Mouse (Mus musculus): Measurements from ENCODE around the gene Gm44511.
"Not testable (repeated sequence)": the region's sequence is repeated elsewhere in the genome, so short reads cannot be mapped to it uniquely, and the experiment has no call there.

DNA sequence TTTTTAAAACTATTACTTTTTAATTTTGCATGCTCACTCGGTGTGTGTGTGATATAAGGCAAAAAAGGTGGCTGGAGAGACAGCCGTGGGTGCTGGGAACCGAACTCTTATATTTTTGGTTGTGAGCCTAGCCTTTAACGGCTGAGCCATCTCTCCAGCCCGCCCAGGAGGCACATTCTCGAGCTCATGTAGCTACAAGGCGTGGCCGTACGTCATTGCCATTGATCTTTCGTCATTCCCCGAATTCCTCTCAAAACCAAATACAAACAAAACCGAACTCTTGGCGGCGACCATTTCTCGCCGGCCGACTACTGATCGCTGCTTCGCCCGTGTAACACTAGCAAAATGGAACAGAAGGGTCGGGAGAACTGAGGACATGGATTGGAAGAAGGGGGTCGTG lies 66.1 kb downstream of the Gm44511 start:
- TF ChIP-seq POLR2A (IDR thresholded peaks at IDR 0.05; ENCODE audit: insufficient read length, low read depth); SRF (IDR thresholded peaks at IDR 0.05; ENCODE audit: control insufficient read depth, insufficient read length, low read depth); MYOG (IDR thresholded peaks at IDR 0.05; ENCODE audit: control insufficient read depth in 1 of 3, insufficient read depth in 1 of 3, insufficient read length in 2 of 3, low read depth in 2 of 3); MYOD1 (IDR thresholded peaks at IDR 0.05; ENCODE audit: control insufficient read depth in 1 of 3, insufficient read length in 2 of 3, low read depth in 2 of 3); REST (IDR thresholded peaks at IDR 0.05; ENCODE audit: insufficient read depth, insufficient read length); MAX (IDR thresholded peaks at IDR 0.05; ENCODE audit: low read depth): not testable (repeated sequence)
- TF ChIP-seq CEBPB (IDR thresholded peaks at IDR 0.05; ENCODE audit: insufficient read depth, poor library complexity, severe bottlenecking), result 0 out of 2 replicates have a peak, but pooled peaks have one; percentile 25
- TF ChIP-seq POLR2AphosphoS2 (IDR thresholded peaks at IDR 0.05; ENCODE audit: insufficient read length, low read depth), result peak; percentile 8
